Mouse (Mus musculus) lung, postnatal 0 days (tissue): ENCODE results near the gene Mtmr4. TPM values are rescaled to one million over a fixed set of nuclear protein-coding genes. Genes with fewer than 3 reads are reported as not detected.
A peak's percentile ranks its signal among the peaks of the same experiment; 100 is the strongest.

Source experiments
- ATAC-seq: fragments of 200-750 bp; cut with Nextera tagmentation; 2 replicates; pipeline ENCODE4 v1.8.0; 2017; ENCODE audit warnings: moderate library complexity
- DNase-seq: peaks from one replicate; pipeline ENCODE4 v3.0.0-alpha.2; 2016; ENCODE audit warnings: low spot score
- H3K27ac ChIP-seq: fragments of 300-500 bp; sonication (generic); 2 replicates; pipeline ENCODE4 v1.5.1; 2014; ENCODE audit warnings: antibody characterized with exemption, mild to moderate bottlenecking, low read length, mixed read lengths
- H3K27me3 ChIP-seq: fragments of 300-500 bp; sonication (generic); replicated peaks from 2 replicates; pipeline ENCODE4 v1.6.1; 2014; ENCODE audit warnings: low read length, mixed read lengths; ENCODE audit not compliant: insufficient read depth
- H3K36me3 ChIP-seq: fragments of 300-500 bp; sonication (generic); 2 replicates; pipeline ENCODE4 v1.6.1; 2014; ENCODE audit warnings: low read length, mixed read lengths; ENCODE audit not compliant: insufficient read depth
- H3K4me1 ChIP-seq: fragments of 300-500 bp; sonication (generic); 2 replicates; pipeline ENCODE4 v1.6.1; 2014; ENCODE audit warnings: antibody characterized with exemption, low read depth, low read length, mixed read lengths; ENCODE audit not compliant: insufficient read depth
- H3K4me2 ChIP-seq: fragments of 300-500 bp; sonication (generic); replicated peaks from 2 replicates; pipeline ENCODE4 v1.6.1; 2014; ENCODE audit warnings: low read depth, mild to moderate bottlenecking, low read length, moderate library complexity, mixed read lengths
- H3K4me3 ChIP-seq: fragments of 300-500 bp; sonication (generic); 2 replicates; pipeline ENCODE4 v1.5.1; 2014; ENCODE audit warnings: low read depth, low read length
- H3K9ac ChIP-seq: fragments of 300-500 bp; sonication (generic); replicated peaks from 2 replicates; pipeline ENCODE4 v1.6.1; 2014; ENCODE audit warnings: low read depth, mild to moderate bottlenecking
- H3K9me3 ChIP-seq: fragments of 300-500 bp; sonication (generic); 2 replicates; pipeline ENCODE4 v1.6.1; 2016; ENCODE audit warnings: low read length, mixed read lengths
- CTCF ChIP-seq: IDR thresholded peaks from 2 replicates; pipeline ENCODE4 v1.5.1; 2016; ENCODE audit warnings: antibody characterized with exemption, mild to moderate bottlenecking
- EP300 ChIP-seq: IDR thresholded peaks from 2 replicates; pipeline ENCODE4 v1.6.1; 2016; ENCODE audit warnings: antibody characterized with exemption, mild to moderate bottlenecking, control low read depth
- WGBS: fragments of 180-500 bp; shearing (Covaris S2); extraction: QIAGEN DNeasy Blood & Tissue Kit; methylation state at CpG from one replicate; pipeline ENCODE4 v1.1.7; 2014; 5-methylcytosine and 5-hydroxymethylcytosine counted together
- polyA plus RNA-seq: library from polyadenylated mRNA; unstranded; fragments of >200 nt; fragmentation: Nextera tagmentation; extraction: Ambion mirVana; gene quantifications from 2 replicates; pipeline ENCODE4 v1.2.1, GENCODE M21; 2015

The Mtmr4 gene
- polyA plus RNA-seq, 1 experiment from 2014 or later = 9.4 TPM

DNA sequence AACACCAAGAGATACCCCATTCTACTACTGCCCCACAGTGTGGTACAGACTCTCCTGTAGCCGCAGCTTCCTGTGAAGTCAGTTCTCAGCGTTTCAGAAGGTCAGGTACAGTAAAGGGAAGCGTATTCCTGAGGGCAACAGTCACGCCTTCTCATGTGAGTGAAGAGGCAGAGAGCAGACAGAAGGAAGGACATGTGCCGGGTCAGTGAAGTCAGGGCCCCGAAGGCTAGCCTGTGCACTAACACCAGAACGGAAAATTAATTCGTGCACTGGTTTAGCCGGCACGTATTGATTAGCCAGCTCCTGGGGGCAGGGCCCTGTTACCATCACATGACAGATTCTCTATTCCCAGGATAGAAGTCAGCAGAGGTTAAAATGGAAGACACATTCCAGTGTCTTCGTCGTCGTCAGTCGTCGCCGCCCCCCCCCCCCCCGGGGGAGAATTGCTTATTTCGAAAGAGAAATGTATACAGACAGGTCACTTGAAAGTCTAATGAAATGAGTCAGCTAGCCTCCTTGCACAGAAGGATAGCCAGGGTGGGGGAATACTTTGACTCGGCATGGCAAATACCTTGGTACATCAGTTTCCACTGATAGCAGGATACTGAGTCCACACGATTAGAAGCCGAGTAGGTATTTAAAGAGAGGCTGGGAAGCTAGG, 17.3 kb upstream of the Mtmr4 start:
- H3K4me3 ChIP-seq = no peak overlapping the region
- no peaks in the 10 kb centered on the region for H3K27me3 ChIP-seq
- DNase-seq (peak; percentile 59), ATAC-seq (no peak)
- WGBS = 43% methylated on average over 21 of the region's 21 CpGs
- H3K27ac ChIP-seq = no peak overlapping the region
- peaks cover 13% of the 10 kb centered on the region; the same call in 1 of the 2 replicates for H3K4me1 ChIP-seq
- no peak overlapping the region for H3K9ac ChIP-seq
- no peak overlapping the region for H3K4me2 ChIP-seq
- TF ChIP-seq EP300 (peak; percentile 39; the same call in 1 of the 2 replicates), CTCF (no peak)
- no peaks in the 10 kb centered on the region for H3K9me3 ChIP-seq
- no peaks in the 10 kb centered on the region for H3K36me3 ChIP-seq

DNA sequence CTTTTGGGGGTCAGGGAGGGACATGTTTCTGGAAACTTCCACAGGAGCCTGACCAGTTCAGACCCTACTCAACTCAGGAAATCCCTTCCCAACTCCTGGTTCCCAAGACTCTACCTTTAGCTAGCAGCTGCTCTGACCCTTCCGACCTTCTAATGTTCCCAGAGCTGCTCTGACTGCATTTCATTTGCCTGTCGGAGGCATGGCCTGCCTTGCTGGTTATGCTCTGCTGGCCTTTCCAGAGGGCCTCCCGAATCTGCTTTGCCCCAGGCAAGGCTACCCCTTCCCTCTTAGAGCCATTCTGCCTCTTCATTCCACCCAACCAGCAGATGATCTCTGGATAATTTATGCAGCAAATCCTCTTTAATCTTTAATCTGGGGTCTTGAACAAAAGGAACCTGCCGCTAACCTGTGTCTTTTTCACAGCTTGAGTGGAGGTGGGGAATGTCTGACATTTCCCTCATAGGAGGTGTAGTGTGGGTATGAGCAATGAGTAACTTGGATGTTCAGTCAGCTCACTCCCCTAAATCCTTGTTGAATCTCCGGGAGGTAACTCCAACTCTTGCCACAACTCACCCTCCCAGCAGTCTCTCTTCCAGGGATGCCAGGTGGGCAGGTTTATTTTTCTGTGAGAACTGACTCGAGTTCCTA, 14.2 kb upstream of the Mtmr4 start:
- H3K9me3 ChIP-seq = no peaks in the 10 kb centered on the region
- no peak for DNase-seq
- H3K4me1 ChIP-seq = peaks cover 11% of the 10 kb centered on the region; the same call in 1 of the 2 replicates
- H3K4me2 ChIP-seq = peak overlapping the region; percentile 76
- 39% methylated on average over 6 of the region's 6 CpGs for WGBS
- H3K36me3 ChIP-seq = no peaks in the 10 kb centered on the region
- H3K27ac ChIP-seq = 0 out of 2 replicates have a peak overlapping the region, but pooled peaks have one; percentile 32
- peak overlapping the region; percentile 62 for H3K4me3 ChIP-seq
- TF ChIP-seq CTCF = no peak
- no peak for TF ChIP-seq EP300
- H3K9ac ChIP-seq = no peak overlapping the region
- H3K27me3 ChIP-seq = no peaks in the 10 kb centered on the region
- no peak for ATAC-seq

DNA sequence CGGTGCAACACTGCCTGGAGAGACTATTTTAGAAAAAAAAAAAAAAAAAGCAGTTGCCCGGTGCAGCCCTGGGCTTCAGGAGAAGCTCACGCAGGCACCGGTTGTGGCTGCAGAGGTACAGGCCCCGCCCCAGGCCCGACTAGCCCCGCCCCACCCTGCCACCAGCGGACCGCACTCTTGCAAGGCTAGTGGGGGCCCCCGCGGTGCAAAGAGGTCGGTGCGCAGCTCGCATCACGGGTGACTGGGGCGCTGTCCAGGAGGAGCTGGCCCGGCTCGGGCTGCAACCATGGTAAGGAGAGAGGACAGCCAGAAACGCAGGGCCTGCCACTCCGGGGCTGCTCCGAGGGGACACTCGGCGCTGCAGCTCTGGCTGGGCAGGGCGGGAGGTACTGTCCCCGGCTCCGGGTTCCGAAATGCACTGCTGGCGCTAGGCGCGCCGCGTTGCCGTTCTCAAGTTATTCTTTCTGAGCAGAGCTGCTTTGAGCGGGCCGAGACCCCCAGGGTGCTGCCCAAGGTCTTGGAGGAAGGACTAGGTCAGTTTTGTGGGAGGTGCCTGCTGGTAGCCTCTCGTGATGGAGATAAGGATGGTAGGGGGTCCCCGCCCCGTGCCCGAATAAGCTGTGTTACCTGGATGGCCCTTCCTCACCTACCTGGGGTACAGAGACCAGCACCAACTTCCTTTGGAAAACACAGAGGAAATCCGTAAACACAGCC, 13.6 kb upstream of the Mtmr4 start:
- H3K4me2 ChIP-seq = peak overlapping the region; percentile 76
- peak overlapping the region; percentile 50 for H3K9ac ChIP-seq
- peak; percentile 71 for DNase-seq
- H3K36me3 ChIP-seq = no peaks in the 10 kb centered on the region
- H3K27me3 ChIP-seq = no peaks in the 10 kb centered on the region
- H3K4me1 ChIP-seq = peaks cover 13% of the 10 kb centered on the region; the same call in 1 of the 2 replicates
- under 1% methylated on average over 38 of the region's 40 CpGs for WGBS
- H3K4me3 ChIP-seq = peak overlapping the region; percentile 62
- no peaks in the 10 kb centered on the region for H3K9me3 ChIP-seq
- ATAC-seq = peak; percentile 54
- no peak for TF ChIP-seq EP300
- no peak for TF ChIP-seq CTCF
- peak overlapping the region; percentile 93 for H3K27ac ChIP-seq

DNA sequence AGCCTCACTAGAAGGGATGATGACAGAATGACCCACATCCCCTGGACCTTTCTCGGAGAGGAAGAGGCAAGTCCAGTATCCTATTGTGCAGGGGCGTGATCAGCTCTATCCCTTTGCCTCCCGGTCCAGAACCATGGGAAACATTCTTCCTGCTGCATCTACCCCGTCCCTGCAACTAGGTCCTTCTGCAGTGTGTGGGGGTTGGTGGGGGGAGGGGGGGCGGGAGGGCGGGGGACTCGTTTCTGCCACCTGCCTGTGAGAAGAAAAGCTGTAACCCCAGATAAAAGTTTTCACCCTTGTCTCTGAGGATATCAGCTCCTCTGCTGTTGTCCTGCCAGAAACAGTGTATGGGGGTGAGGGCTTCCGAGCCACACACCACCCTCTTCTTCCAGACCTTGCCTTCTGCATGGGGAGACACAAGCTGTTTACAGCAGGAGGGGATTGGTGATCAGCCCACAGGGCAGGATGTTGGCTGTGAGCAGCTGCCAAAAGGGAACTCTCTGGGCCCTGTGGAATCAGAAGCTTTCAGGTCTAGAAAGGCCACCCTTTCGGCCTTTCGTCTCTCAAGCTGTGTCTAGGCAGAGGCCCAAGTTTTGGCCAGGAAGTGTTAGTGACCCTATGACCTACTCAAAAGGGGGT, 12.9 kb upstream of the Mtmr4 start:
- 7% methylated on average over 10 of the region's 10 CpGs for WGBS
- peaks cover 15% of the 10 kb centered on the region; the same call in 1 of the 2 replicates for H3K4me1 ChIP-seq
- TF ChIP-seq CTCF (no peak), EP300 (no peak)
- DNase-seq (peak; percentile 66), ATAC-seq (peak; percentile 59)
- H3K4me2 ChIP-seq = peak overlapping the region; percentile 76
- no peaks in the 10 kb centered on the region for H3K9me3 ChIP-seq
- no peaks in the 10 kb centered on the region for H3K27me3 ChIP-seq
- H3K4me3 ChIP-seq = peak overlapping the region; percentile 62
- H3K9ac ChIP-seq = peak overlapping the region; percentile 50; the same call in 1 of the 2 replicates
- peak overlapping the region; percentile 93 for H3K27ac ChIP-seq
- no peaks in the 10 kb centered on the region for H3K36me3 ChIP-seq

DNA sequence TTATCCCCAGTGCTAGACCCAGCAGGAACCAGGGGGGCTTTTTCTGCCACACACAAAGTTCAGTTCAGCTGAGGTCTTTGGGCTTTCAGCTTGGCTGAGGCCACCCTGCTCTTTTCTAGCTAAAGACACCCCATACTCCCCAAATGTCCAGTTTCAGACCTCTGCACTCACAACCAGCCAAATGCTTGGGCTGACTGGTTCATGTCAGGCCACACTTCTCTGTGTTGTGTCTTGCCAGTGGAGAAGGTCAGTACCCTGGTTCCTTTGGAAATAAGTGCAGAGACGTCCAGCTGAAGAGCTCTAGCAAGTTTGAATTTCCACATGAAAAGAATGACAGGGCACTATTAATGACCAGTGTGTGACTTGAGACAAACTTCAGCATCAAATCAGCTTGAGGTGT, 12.2 kb upstream of the Mtmr4 start:
- Histone ChIP-seq H3K4me2 (peak overlapping the region; percentile 76), H3K4me1 (peaks cover 16% of the 10 kb centered on the region; the same call in 1 of the 2 replicates), H3K9ac (peak overlapping the region; percentile 23; the same call in 1 of the 2 replicates), H3K4me3 (peak overlapping the region; percentile 62), H3K36me3 (no peaks in the 10 kb centered on the region), H3K27me3 (no peaks in the 10 kb centered on the region), H3K9me3 (no peaks in the 10 kb centered on the region), H3K27ac (peak overlapping the region; percentile 93)
- WGBS = 58% methylated on average over 1 of the region's 1 CpGs
- DNase-seq (peak; percentile 90), ATAC-seq (peak; percentile 76)
- peak; percentile 62 for TF ChIP-seq EP300
- TF ChIP-seq CTCF = no peak
